Mouse (Mus musculus): Measurements from ENCODE around the gene Mrpl55. TPM values are rescaled to one million over a fixed set of nuclear protein-coding genes. Genes with fewer than 3 reads are reported as not detected.
A peak's percentile ranks its signal among the peaks of the same experiment; 100 is the strongest.

Gene Mrpl55
- polyA plus RNA-seq, 1 experiment from 2014 or later, result 96.7 TPM

DNA sequence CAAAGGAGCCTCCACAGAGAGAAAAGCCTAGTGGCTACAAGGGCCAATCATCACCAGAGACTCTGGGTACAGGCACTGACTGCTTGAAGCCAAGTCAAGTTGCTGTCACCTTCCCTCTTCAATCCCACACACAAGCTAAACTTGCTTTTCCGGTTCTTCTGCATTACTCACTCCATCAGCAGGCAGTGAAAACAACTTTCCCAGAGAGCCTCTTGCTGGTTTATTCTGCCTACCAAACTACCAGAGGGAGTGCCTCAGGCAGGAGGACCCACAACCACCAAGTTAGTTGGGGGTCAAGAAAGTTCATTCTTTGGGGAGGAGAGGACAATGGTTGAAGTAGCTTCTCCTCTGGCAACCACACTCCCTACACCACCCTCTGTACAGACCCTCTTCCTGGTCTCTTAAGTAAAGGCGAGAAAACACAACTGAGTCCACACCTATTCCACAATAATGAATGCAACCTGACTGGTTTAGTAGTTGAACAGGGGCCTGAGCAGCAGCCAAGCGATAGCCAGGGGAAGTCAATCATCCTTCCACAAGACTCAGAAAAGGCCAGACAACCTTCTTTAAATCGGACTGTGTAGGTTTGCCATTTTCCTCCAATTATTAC, 16.2 kb downstream of the Mrpl55 start:
- ATAC-seq (ENCODE audit: low FRiP score), result no peak
- Histone ChIP-seq H3K27me3 (ENCODE audit: control insufficient read depth, insufficient read depth, low read length) (no peaks in the 10 kb centered on the region), H3K9ac (ENCODE audit: low read depth, low read length) (no peak overlapping the region), H3K9me3 (ENCODE audit: control insufficient read depth, low read length) (no peaks in the 10 kb centered on the region), H3K4me2 (replicated peaks; ENCODE audit: low read depth, low read length) (no peak overlapping the region), H3K27ac (ENCODE audit: low read depth, low read length) (no peak overlapping the region), H3K36me3 (ENCODE audit: control insufficient read depth, insufficient read depth, low read length) (0 out of 2 replicates have a peak, but pooled peaks cover 3% of the 10 kb centered on the region), H3K4me3 (ENCODE audit: low read depth, low read length) (no peak overlapping the region), H3K4me1 (replicated peaks; ENCODE audit: control insufficient read depth, insufficient read depth, low read length) (no peaks in the 10 kb centered on the region)
- WGBS, result 86% methylated on average over 4 of the region's 4 CpGs
- DNase-seq (ENCODE audit: low spot score), result no peak

- Histone ChIP-seq H3K27ac (ENCODE audit: low read depth, low read length) (no peak overlapping the region), H3K9ac (ENCODE audit: low read depth, low read length) (no peak overlapping the region), H3K36me3 (ENCODE audit: control insufficient read depth, insufficient read depth, low read length) (0 out of 2 replicates have a peak, but pooled peaks cover 5% of the 10 kb centered on the region), H3K9me3 (ENCODE audit: control insufficient read depth, low read length) (no peaks in the 10 kb centered on the region), H3K4me3 (ENCODE audit: low read depth, low read length) (no peak overlapping the region), H3K27me3 (ENCODE audit: control insufficient read depth, insufficient read depth, low read length) (no peaks in the 10 kb centered on the region), H3K4me2 (replicated peaks; ENCODE audit: low read depth, low read length) (no peak overlapping the region), H3K4me1 (replicated peaks; ENCODE audit: control insufficient read depth, insufficient read depth, low read length) (no peaks in the 10 kb centered on the region)
- ATAC-seq (ENCODE audit: low FRiP score), result no peak
- peak; percentile 50 for DNase-seq (ENCODE audit: low spot score)
Measured at GRCm38 (mm10) chr11:59219064-59219463, 16.8 kb downstream of the Mrpl55 start.

GRCm38 (mm10) chr11:59221604-59222003, 19.3 kb downstream of the Mrpl55 start:
- no peaks in the 10 kb centered on the region for H3K27me3 ChIP-seq (ENCODE audit: control insufficient read depth, insufficient read depth, low read length)
- no peak overlapping the region for H3K27ac ChIP-seq (ENCODE audit: low read depth, low read length)
- no peak overlapping the region for H3K9ac ChIP-seq (ENCODE audit: low read depth, low read length)
- H3K4me2 ChIP-seq (replicated peaks; ENCODE audit: low read depth, low read length), result no peak overlapping the region
- DNase-seq (ENCODE audit: low spot score), result no peak
- 0 out of 2 replicates have a peak, but pooled peaks cover 3% of the 10 kb centered on the region for H3K36me3 ChIP-seq (ENCODE audit: control insufficient read depth, insufficient read depth, low read length)
- no peaks in the 10 kb centered on the region for H3K9me3 ChIP-seq (ENCODE audit: control insufficient read depth, low read length)
- H3K4me1 ChIP-seq (replicated peaks; ENCODE audit: control insufficient read depth, insufficient read depth, low read length), result peaks cover 5% of the 10 kb centered on the region
- ATAC-seq (ENCODE audit: low FRiP score), result no peak
- H3K4me3 ChIP-seq (ENCODE audit: low read depth, low read length), result no peak overlapping the region

DNA sequence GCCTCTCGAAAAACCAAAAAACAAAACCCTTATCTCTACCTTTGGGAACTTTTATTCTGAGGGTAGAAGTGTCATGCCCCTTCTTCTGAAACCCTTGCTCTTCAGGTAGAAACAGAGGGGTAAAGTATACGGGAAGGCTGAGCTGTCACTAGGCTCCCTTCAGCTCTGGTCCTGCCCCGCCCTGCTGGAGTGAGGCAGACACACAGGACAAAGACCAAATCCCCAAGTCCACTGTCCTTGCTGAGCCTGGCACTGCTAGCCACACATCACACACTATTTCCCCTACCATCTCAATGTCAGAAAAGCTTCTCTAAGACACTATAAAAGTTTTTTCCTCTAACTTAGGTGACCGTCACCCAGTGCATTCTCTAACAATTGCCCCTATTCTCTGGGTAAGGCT, 20.0 kb downstream of the Mrpl55 start:
- no peak overlapping the region for H3K27ac ChIP-seq (ENCODE audit: low read depth, low read length)
- ATAC-seq (ENCODE audit: low FRiP score) (no peak), DNase-seq (ENCODE audit: low spot score) (no peak)
- H3K4me2 ChIP-seq (replicated peaks; ENCODE audit: low read depth, low read length), result no peak overlapping the region
- H3K36me3 ChIP-seq (ENCODE audit: control insufficient read depth, insufficient read depth, low read length), result 0 out of 2 replicates have a peak, but pooled peaks cover 2% of the 10 kb centered on the region
- no peaks in the 10 kb centered on the region for H3K9me3 ChIP-seq (ENCODE audit: control insufficient read depth, low read length)
- H3K4me3 ChIP-seq (ENCODE audit: low read depth, low read length), result no peak overlapping the region
- H3K4me1 ChIP-seq (replicated peaks; ENCODE audit: control insufficient read depth, insufficient read depth, low read length), result peaks cover 8% of the 10 kb centered on the region
- no peak overlapping the region for H3K9ac ChIP-seq (ENCODE audit: low read depth, low read length)
- WGBS, result 91% methylated on average over 4 of the region's 4 CpGs
- H3K27me3 ChIP-seq (ENCODE audit: control insufficient read depth, insufficient read depth, low read length), result no peaks in the 10 kb centered on the region

DNA sequence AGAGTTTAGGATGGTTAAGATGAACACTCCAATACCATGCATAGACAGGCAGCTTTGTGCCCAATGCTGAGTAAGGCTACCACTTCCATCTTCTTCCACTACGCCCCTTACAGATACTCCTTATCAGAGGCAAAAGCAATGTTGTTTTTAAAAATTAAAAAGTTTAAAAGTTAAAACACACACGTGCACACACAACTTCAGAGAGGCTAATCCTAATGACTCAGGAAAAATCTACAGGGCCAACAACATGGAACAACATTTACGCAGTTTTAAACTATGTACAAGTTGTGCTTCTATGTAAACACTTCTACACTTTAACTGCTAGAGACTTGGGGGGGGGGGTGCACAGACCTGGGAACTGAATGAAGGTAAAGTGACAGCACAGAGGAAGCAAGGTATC, 21.7 kb downstream of the Mrpl55 start:
- H3K4me3 ChIP-seq (ENCODE audit: low read depth, low read length), result no peak overlapping the region
- H3K9me3 ChIP-seq (ENCODE audit: control insufficient read depth, low read length), result no peaks in the 10 kb centered on the region
- DNase-seq (ENCODE audit: low spot score), result no peak
- ATAC-seq (ENCODE audit: low FRiP score), result no peak
- H3K36me3 ChIP-seq (ENCODE audit: control insufficient read depth, insufficient read depth, low read length), result 0 out of 2 replicates have a peak, but pooled peaks cover 2% of the 10 kb centered on the region
- no peak overlapping the region for H3K9ac ChIP-seq (ENCODE audit: low read depth, low read length)
- H3K27ac ChIP-seq (ENCODE audit: low read depth, low read length), result no peak overlapping the region
- H3K4me2 ChIP-seq (replicated peaks; ENCODE audit: low read depth, low read length), result no peak overlapping the region
- H3K4me1 ChIP-seq (replicated peaks; ENCODE audit: control insufficient read depth, insufficient read depth, low read length), result peaks cover 10% of the 10 kb centered on the region
- WGBS, result 94% methylated on average over 3 of the region's 3 CpGs
- H3K27me3 ChIP-seq (ENCODE audit: control insufficient read depth, insufficient read depth, low read length), result no peaks in the 10 kb centered on the region

GRCm38 (mm10) chr11:59224470-59224869, 22.2 kb downstream of the Mrpl55 start:
- H3K4me1 ChIP-seq (replicated peaks; ENCODE audit: control insufficient read depth, insufficient read depth, low read length), result peaks cover 10% of the 10 kb centered on the region
- 84% methylated on average over 2 of the region's 2 CpGs for WGBS

GRCm38 (mm10) chr11:59225167-59225566, 22.9 kb downstream of the Mrpl55 start:
- no peak for ATAC-seq (ENCODE audit: low FRiP score)
- Histone ChIP-seq H3K27ac (ENCODE audit: low read depth, low read length) (no peak overlapping the region), H3K36me3 (ENCODE audit: control insufficient read depth, insufficient read depth, low read length) (0 out of 2 replicates have a peak, but pooled peaks cover 2% of the 10 kb centered on the region), H3K4me1 (replicated peaks; ENCODE audit: control insufficient read depth, insufficient read depth, low read length) (peaks cover 10% of the 10 kb centered on the region), H3K4me2 (replicated peaks; ENCODE audit: low read depth, low read length) (no peak overlapping the region), H3K9me3 (ENCODE audit: control insufficient read depth, low read length) (no peaks in the 10 kb centered on the region), H3K27me3 (ENCODE audit: control insufficient read depth, insufficient read depth, low read length) (no peaks in the 10 kb centered on the region), H3K4me3 (ENCODE audit: low read depth, low read length) (no peak overlapping the region), H3K9ac (ENCODE audit: low read depth, low read length) (no peak overlapping the region)
- 77% methylated on average over 2 of the region's 2 CpGs for WGBS
- no peak for DNase-seq (ENCODE audit: low spot score)

More at GRCm38 (mm10) chr11:59224470-59224869, 22.2 kb downstream of the Mrpl55 start:
- Histone ChIP-seq H3K27me3 (ENCODE audit: control insufficient read depth, insufficient read depth, low read length) (no peaks in the 10 kb centered on the region), H3K27ac (ENCODE audit: low read depth, low read length) (no peak overlapping the region), H3K36me3 (ENCODE audit: control insufficient read depth, insufficient read depth, low read length) (0 out of 2 replicates have a peak, but pooled peaks cover 2% of the 10 kb centered on the region), H3K9ac (ENCODE audit: low read depth, low read length) (no peak overlapping the region), H3K9me3 (ENCODE audit: control insufficient read depth, low read length) (no peaks in the 10 kb centered on the region), H3K4me2 (replicated peaks; ENCODE audit: low read depth, low read length) (no peak overlapping the region), H3K4me3 (ENCODE audit: low read depth, low read length) (no peak overlapping the region)
- DNase-seq (ENCODE audit: low spot score) (no peak), ATAC-seq (ENCODE audit: low FRiP score) (no peak)

DNA sequence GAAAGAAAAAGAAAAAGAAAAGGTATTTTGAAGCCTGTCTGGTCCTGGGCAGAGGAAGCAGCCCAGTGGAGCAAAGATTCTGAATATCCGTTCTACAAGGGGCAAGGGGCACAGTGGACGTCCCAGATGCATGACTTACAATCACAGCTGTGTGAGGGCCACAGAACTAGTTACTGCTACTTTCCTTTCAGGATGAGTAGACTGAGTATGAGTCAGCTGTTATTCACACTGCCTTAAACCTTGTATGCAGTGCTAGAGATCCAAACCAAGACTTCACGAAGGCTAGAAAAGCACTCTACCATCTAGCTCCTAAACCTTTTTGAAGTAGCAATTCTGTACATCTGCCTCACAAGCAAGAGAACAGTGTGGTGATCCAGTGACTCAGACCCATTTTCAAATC, 24.0 kb downstream of the Mrpl55 start:
- Histone ChIP-seq H3K27me3 (ENCODE audit: control insufficient read depth, insufficient read depth, low read length) (no peaks in the 10 kb centered on the region), H3K4me1 (replicated peaks; ENCODE audit: control insufficient read depth, insufficient read depth, low read length) (peaks cover 10% of the 10 kb centered on the region), H3K9me3 (ENCODE audit: control insufficient read depth, low read length) (no peaks in the 10 kb centered on the region), H3K9ac (ENCODE audit: low read depth, low read length) (peak overlapping the region; percentile 97), H3K36me3 (ENCODE audit: control insufficient read depth, insufficient read depth, low read length) (0 out of 2 replicates have a peak, but pooled peaks cover 2% of the 10 kb centered on the region), H3K27ac (ENCODE audit: low read depth, low read length) (no peak overlapping the region), H3K4me2 (replicated peaks; ENCODE audit: low read depth, low read length) (peak overlapping the region; percentile 92), H3K4me3 (ENCODE audit: low read depth, low read length) (peak overlapping the region; percentile 86)
- 71% methylated on average over 3 of the region's 3 CpGs for WGBS
- no peak for ATAC-seq (ENCODE audit: low FRiP score)
- DNase-seq (ENCODE audit: low spot score), result no peak

Measured in hindbrain, embryonic 11.5 days (tissue).